Mouse (Mus musculus): ENCODE measurements around the gene Fry. TPM values are rescaled to one million over a fixed set of nuclear protein-coding genes. Genes with fewer than 3 reads are reported as not detected.

Gene Fry
- total and polyA plus RNA-seq, 3 experiments = 1.9 to 2.3 TPM; not detected in 1

DNA sequence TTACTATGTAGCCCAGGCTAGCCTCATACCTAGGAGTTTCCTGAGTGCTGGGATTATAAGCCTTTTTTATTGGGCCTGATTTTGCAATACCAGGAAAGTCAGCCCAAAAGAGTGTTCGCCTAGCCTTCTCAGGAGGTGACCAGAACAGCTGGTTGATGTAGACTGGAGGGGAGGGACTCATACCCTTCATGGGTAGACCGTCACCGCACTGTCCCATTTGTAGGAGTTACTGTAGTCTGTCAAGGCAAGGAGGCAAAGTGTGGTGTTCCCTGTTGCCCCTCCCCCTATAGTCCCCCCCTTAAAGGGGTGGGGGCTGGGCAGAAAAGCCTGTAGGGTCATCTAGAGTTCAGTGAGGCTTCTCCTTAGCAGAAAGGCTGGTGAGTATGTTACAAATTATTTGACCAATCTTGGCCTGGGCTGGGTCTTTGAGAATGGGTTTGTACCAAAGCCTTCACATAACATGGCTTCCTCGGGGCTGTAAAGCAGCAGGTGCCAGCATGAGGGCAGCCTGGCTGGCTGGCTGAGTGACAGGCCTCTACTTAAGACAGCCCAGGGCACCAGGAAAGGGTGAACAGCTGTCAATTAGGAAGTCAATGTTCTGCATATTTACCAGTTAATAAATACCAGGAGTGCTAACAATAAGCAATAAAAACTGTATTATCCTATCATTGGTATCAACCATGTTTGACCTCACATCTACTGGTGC, 172.2 kb downstream of the Fry start:
- H3K27me3 ChIP-seq (ENCODE audit: control insufficient read depth in 1 of 2, insufficient read depth in 2 of 2, low read length in 2 of 2) = no peaks in the 10 kb centered on the region
- H3K9ac ChIP-seq (ENCODE audit: control insufficient read depth, low read depth, low read length, poor library complexity, severe bottlenecking) = no peak overlapping the region
- H3K4me3 ChIP-seq (ENCODE audit: control insufficient read depth in 1 of 2, insufficient read depth in 1 of 2, low read depth in 2 of 2, low read length in 2 of 2) = no peak overlapping the region
- TF ChIP-seq ZMIZ1 (IDR thresholded peaks at IDR 0.05; ENCODE audit: low read depth, low read length) (no peak), ETS1 (IDR thresholded peaks at IDR 0.05; ENCODE audit: low read depth, low read length) (no peak), NRF1 (IDR thresholded peaks at IDR 0.05; ENCODE audit: insufficient read depth, low read depth, low read length, poor library complexity, severe bottlenecking) (no peak), ZKSCAN1 (IDR thresholded peaks at IDR 0.05; ENCODE audit: low read depth, low read length) (no peak), NELFE (IDR thresholded peaks at IDR 0.05; ENCODE audit: low read depth, low read length) (no peak), RAD21 (IDR thresholded peaks at IDR 0.05; ENCODE audit: low read depth, low read length) (no peak), POLR2AphosphoS2 (IDR thresholded peaks at IDR 0.05; ENCODE audit: low read length) (no peak), TCF12 (IDR thresholded peaks at IDR 0.05; ENCODE audit: low read depth, low read length) (no peak), EP300 (IDR thresholded peaks at IDR 0.05; ENCODE audit: low read depth in 1 of 2, low read length in 2 of 2) (no peak), UBTF (IDR thresholded peaks at IDR 0.05; ENCODE audit: borderline replicate concordance, insufficient read depth, low read depth, low read length) (no peak), TAL1 (IDR thresholded peaks at IDR 0.05; ENCODE audit: low read length) (no peak), JUND (IDR thresholded peaks at IDR 0.05; ENCODE audit: low read depth, low read length) (no peak), USF2 (IDR thresholded peaks at IDR 0.05; ENCODE audit: borderline replicate concordance in 1 of 2, insufficient read depth in 1 of 2, low read depth in 1 of 2, low read length in 2 of 2) (no peak), POLR2A (IDR thresholded peaks at IDR 0.05; ENCODE audit: control insufficient read depth in 1 of 2, insufficient read depth in 1 of 2, low read depth in 1 of 2, low read length in 2 of 2, poor library complexity in 1 of 2) (no peak), CHD2 (IDR thresholded peaks at IDR 0.05; ENCODE audit: low read length) (no peak)
- no peaks in the 10 kb centered on the region for H3K9me3 ChIP-seq (replicated peaks; ENCODE audit: insufficient read depth, low read length)
- H3K27ac ChIP-seq (ENCODE audit: control insufficient read depth, low read depth, low read length) = no peak overlapping the region
- no peak for DNase-seq (ENCODE audit: low read depth, low spot score)
- no peaks in the 10 kb centered on the region for H3K79me2 ChIP-seq (ENCODE audit: control insufficient read depth, insufficient read depth, low read length, poor library complexity)
- H3K4me1 ChIP-seq (ENCODE audit: control insufficient read depth in 1 of 2, insufficient read depth in 2 of 2, low read length in 2 of 2) = no peaks in the 10 kb centered on the region
- H3K36me3 ChIP-seq (ENCODE audit: control insufficient read depth in 1 of 2, insufficient read depth in 2 of 2, low read length in 2 of 2) = no peaks in the 10 kb centered on the region

DNA sequence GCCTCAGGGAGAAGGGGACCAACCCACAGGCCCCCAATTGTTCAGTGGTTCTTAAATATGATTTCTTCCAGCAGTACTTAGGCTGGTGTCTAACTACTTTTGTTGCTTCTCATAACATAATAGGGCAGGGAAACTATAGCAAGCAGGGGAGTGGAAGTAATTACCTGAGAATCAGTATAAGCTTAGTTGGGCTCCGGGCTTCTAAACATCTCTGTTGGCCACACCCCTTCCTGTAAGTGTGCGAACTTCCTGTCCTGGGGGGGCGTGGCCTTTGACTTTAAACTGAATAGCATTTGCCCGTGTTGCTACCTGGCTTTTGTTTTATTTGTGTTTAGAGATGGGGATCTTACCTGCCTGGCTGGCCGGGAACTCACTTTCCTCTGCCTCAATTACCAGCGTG, 172.8 kb downstream of the Fry start:
- no peak overlapping the region for H3K27ac ChIP-seq (ENCODE audit: control insufficient read depth, low read depth, low read length)
- H3K27me3 ChIP-seq (ENCODE audit: control insufficient read depth in 1 of 2, insufficient read depth in 2 of 2, low read length in 2 of 2) = no peaks in the 10 kb centered on the region
- H3K4me3 ChIP-seq (ENCODE audit: control insufficient read depth in 1 of 2, insufficient read depth in 1 of 2, low read depth in 2 of 2, low read length in 2 of 2) = no peak overlapping the region
- no peak for TF ChIP-seq TCF12 (IDR thresholded peaks at IDR 0.05; ENCODE audit: low read depth, low read length)
- no peak for TF ChIP-seq ZNF384 (IDR thresholded peaks at IDR 0.05; ENCODE audit: low read depth, low read length)
- no peak for TF ChIP-seq RAD21 (IDR thresholded peaks at IDR 0.05; ENCODE audit: low read depth, low read length)
- TF ChIP-seq MXI1 (IDR thresholded peaks at IDR 0.05; ENCODE audit: low read depth, low read length) = no peak
- no peak for TF ChIP-seq CHD1 (IDR thresholded peaks at IDR 0.05; ENCODE audit: low read depth, low read length)
- TF ChIP-seq E2F4 (IDR thresholded peaks at IDR 0.05; ENCODE audit: borderline replicate concordance, low read depth, low read length) = no peak
- no peak for TF ChIP-seq POLR2AphosphoS5 (IDR thresholded peaks at IDR 0.05; ENCODE audit: borderline replicate concordance, low read depth, low read length)
- TF ChIP-seq GABPA (IDR thresholded peaks at IDR 0.05; ENCODE audit: low read depth, low read length) = no peak
- TF ChIP-seq SIN3A (IDR thresholded peaks at IDR 0.05; ENCODE audit: low read length) = no peak
- no peak for TF ChIP-seq ETS1 (IDR thresholded peaks at IDR 0.05; ENCODE audit: low read depth, low read length)
- TF ChIP-seq MAX (IDR thresholded peaks at IDR 0.05; ENCODE audit: low read length) = no peak
- TF ChIP-seq POLR2A (IDR thresholded peaks at IDR 0.05; ENCODE audit: control insufficient read depth in 1 of 2, insufficient read depth in 1 of 2, low read depth in 1 of 2, low read length in 2 of 2, poor library complexity in 1 of 2) = no peak
- TF ChIP-seq ZKSCAN1 (IDR thresholded peaks at IDR 0.05; ENCODE audit: low read depth, low read length) = no peak
- TF ChIP-seq KAT2A (conservative IDR thresholded peaks at IDR 0.05; ENCODE audit: low read depth, low read length) = no peak
- no peaks in the 10 kb centered on the region for H3K4me1 ChIP-seq (ENCODE audit: control insufficient read depth in 1 of 2, insufficient read depth in 2 of 2, low read length in 2 of 2)
- H3K79me2 ChIP-seq (ENCODE audit: control insufficient read depth, insufficient read depth, low read length, poor library complexity) = no peaks in the 10 kb centered on the region
- H3K9me3 ChIP-seq (replicated peaks; ENCODE audit: insufficient read depth, low read length) = no peaks in the 10 kb centered on the region
- DNase-seq (ENCODE audit: low read depth, low spot score) = peak; percentile 12
- no peaks in the 10 kb centered on the region for H3K36me3 ChIP-seq (ENCODE audit: control insufficient read depth in 1 of 2, insufficient read depth in 2 of 2, low read length in 2 of 2)
- H3K9ac ChIP-seq (ENCODE audit: control insufficient read depth, low read depth, low read length, poor library complexity, severe bottlenecking) = no peak overlapping the region
